Mouse (Mus musculus): ENCODE results near the gene Stk33. TPM values are rescaled to one million over a fixed set of nuclear protein-coding genes. Genes with fewer than 3 reads are reported as not detected.

Gene Stk33
- polyA plus RNA-seq, 1 experiment from 2014 or later = not detected

GRCm38 (mm10) chr7:109358435-109359187 is 80.3 kb downstream of the Stk33 start:
- POLR2A ChIA-PET = no interaction called here
- DNase-seq (ENCODE audit: low read depth, low spot score) = peak; percentile 15
- peak; percentile 92 for ATAC-seq
- peaks cover 8% of the 10 kb centered on the region for H3K27me3 ChIP-seq
- CTCF ChIA-PET = no interaction called here
- in situ Hi-C loops (cut with MboI; ENCODE audit: low pct_unique_long_range_greater_than_20kb) = no loop called here
- TF ChIP-seq CTCF (IDR thresholded peaks at IDR 0.05) = no peak

DNA sequence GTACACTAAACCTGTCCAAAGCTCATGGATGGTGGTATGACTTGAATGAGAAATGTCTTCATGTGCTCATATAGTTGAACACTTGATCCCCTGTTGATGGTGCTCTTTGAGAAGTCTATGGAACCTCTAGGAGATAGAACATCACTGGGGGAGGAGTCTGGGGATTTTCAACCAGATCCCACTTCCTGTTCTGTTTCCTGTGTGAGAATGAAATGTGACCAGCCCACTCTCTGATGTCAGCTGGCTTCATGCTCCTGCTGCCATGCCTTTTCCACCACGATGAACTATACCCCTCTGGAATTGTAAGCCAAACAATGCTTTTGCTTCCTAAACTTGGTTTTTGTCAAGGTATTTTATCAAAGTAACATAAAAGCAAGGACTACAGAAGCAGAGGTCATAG is 81.0 kb downstream of the Stk33 start:
- no peak for TF ChIP-seq CTCF (IDR thresholded peaks at IDR 0.05)
- no peak for ATAC-seq
- POLR2A ChIA-PET = no interaction called here
- no peak for DNase-seq (ENCODE audit: low read depth, low spot score)
- H3K27me3 ChIP-seq = peaks cover 5% of the 10 kb centered on the region
- CTCF ChIA-PET = no interaction called here
- in situ Hi-C loops (cut with MboI; ENCODE audit: low pct_unique_long_range_greater_than_20kb) = no loop called here

DNA sequence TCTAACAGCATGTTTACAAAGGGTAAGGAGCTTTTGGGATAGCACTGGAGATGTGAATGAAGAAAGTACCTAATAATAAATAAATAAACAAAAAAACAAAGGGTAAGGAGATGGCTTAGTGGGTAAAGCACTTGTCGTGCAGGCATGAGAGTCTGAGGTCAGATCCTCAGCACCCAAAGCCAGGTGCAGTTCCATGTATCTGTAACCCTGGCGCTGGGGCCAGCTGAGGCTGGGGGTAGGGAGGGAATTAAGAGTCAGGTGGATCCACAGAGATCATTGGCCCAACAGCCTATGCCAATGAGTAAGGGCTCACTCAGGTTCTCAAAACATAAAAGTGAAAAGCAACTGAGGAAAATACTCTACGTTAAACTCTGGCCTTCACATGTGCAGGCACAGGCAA is 91.6 kb downstream of the Stk33 start:
- TF ChIP-seq CTCF (IDR thresholded peaks at IDR 0.05) = no peak
- no peak for DNase-seq (ENCODE audit: low read depth, low spot score)
- POLR2A ChIA-PET = no interaction called here
- no peak for ATAC-seq
- in situ Hi-C loops (cut with MboI; ENCODE audit: low pct_unique_long_range_greater_than_20kb) = no loop called here
- H3K27me3 ChIP-seq = no peaks in the 10 kb centered on the region
- CTCF ChIA-PET = no interaction called here

DNA sequence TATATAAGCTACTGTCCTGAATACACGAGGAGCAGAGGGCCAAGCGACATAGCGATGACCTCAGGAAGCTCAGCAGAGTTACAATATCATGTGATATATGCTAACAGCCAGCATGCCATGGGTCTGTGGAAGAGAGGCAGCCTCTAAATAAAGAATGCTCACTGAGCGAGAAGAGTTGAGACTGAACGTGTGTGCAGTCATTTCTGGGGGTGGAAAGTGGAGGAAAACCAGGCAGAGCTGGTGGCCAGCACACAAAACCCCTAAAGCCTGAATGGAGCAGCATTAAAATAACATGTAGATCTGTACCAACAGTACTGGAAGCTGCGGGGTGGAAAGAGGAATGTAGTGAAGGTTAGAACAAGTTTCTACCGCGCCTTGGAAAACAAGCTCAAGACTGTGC is 107.2 kb downstream of the Stk33 start:
- ChIA-PET POLR2A (no interaction called here), CTCF (interaction anchor here (1.2 kb wide), 1 partner anchor 9 kb away, joined by 3 read pairs; no protein-coding TSS in a partner anchor)
- TF ChIP-seq CTCF (IDR thresholded peaks at IDR 0.05) = no peak
- peaks cover 8% of the 10 kb centered on the region for H3K27me3 ChIP-seq
- in situ Hi-C loops (cut with MboI; ENCODE audit: low pct_unique_long_range_greater_than_20kb) = no loop called here
- ATAC-seq = no peak
- DNase-seq (ENCODE audit: low read depth, low spot score) = no peak

DNA sequence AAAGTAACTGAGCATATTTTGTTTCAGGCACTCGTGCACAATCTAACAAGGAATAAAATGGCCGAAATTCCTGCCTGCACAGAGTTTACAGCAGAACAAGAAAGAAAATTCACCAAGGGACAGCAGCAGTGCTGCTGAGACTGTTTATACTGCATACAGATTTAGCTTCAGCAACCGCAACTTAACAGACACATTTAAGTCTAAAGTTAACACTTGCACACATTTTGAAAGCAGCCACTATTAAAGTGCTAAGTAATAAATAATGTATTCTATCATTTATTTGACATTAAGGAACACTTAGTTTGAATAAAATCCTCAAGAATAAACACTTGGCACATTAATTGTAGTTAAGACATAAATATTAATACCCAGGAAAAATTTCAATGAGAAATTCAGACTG is 110.1 kb downstream of the Stk33 start:
- CTCF ChIA-PET = no interaction called here
- DNase-seq (ENCODE audit: low read depth, low spot score) (no peak), ATAC-seq (no peak)
- POLR2A ChIA-PET = no interaction called here
- H3K27me3 ChIP-seq = no peaks in the 10 kb centered on the region
- no peak for TF ChIP-seq CTCF (IDR thresholded peaks at IDR 0.05)
- in situ Hi-C loops (cut with MboI; ENCODE audit: low pct_unique_long_range_greater_than_20kb) = no loop called here

- in situ Hi-C loops (cut with MboI; ENCODE audit: low pct_unique_long_range_greater_than_20kb) = no loop called here
- no peak for DNase-seq (ENCODE audit: low read depth, low spot score)
- ChIA-PET CTCF (no interaction called here), POLR2A (no interaction called here)
- no peak for TF ChIP-seq CTCF (IDR thresholded peaks at IDR 0.05)
- H3K27me3 ChIP-seq = no peaks in the 10 kb centered on the region
- no peak for ATAC-seq
Observed at GRCm38 (mm10) chr7:109326813-109327212, 112.1 kb downstream of the Stk33 start.

- DNase-seq (ENCODE audit: low read depth, low spot score) (no peak), ATAC-seq (no peak)
- no peak for TF ChIP-seq CTCF (IDR thresholded peaks at IDR 0.05)
- H3K27me3 ChIP-seq = peaks cover 3% of the 10 kb centered on the region
- POLR2A ChIA-PET = no interaction called here
- in situ Hi-C loops (cut with MboI; ENCODE audit: low pct_unique_long_range_greater_than_20kb) = no loop called here
- CTCF ChIA-PET = no interaction called here
Observed at GRCm38 (mm10) chr7:109325731-109326130, 113.2 kb downstream of the Stk33 start.

DNA sequence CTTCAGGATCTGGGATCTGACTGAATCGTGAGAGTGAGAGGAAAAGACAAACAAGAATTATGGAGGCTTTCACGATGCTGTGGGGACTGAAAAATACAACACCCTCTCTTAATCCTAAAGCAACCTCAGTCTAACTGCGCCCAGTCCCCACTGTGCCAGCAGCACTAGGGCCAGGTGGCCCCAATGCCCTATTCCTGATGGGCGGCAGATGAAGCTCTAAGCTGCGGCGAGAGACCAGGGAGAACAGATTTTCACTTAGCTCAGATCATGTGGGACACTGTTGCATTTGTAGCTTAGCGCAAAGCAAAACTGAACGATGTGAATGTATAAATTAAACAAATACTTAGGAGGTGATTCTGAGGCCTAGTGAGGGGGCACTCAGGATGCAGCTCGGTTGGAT is 113.7 kb downstream of the Stk33 start:
- TF ChIP-seq CTCF (IDR thresholded peaks at IDR 0.05) = no peak
- ATAC-seq = no peak
- no peak for DNase-seq (ENCODE audit: low read depth, low spot score)
- peaks cover 7% of the 10 kb centered on the region for H3K27me3 ChIP-seq
- ChIA-PET POLR2A (no interaction called here), CTCF (no interaction called here)
- in situ Hi-C loops (cut with MboI; ENCODE audit: low pct_unique_long_range_greater_than_20kb) = no loop called here

DNA sequence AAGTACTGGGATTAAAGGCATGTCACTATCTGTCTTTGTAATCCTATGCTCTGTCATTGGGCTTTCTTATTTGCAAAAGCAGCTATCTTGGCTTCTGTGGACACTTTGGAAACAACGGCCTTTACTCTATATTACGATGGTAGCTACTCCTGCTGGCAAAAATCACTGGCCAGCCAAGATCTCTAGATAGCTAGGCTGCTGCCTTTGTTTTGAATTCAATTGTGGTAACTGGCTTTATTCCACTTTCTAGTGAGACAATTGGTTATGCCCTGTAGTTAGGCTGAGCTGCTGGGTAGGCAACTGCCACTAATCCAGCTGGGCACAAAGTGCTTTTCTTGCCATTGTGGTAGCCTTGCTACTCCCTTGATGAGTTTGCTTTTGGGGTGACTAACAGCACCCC is 129.4 kb downstream of the Stk33 start:
- in situ Hi-C loops (cut with MboI; ENCODE audit: low pct_unique_long_range_greater_than_20kb) = no loop called here
- TF ChIP-seq CTCF (IDR thresholded peaks at IDR 0.05) = no peak
- peaks cover 5% of the 10 kb centered on the region for H3K27me3 ChIP-seq
- ATAC-seq (no peak), DNase-seq (ENCODE audit: low read depth, low spot score) (no peak)
- POLR2A ChIA-PET = no interaction called here
- CTCF ChIA-PET = no interaction called here

GRCm38 (mm10) chr7:109295807-109296206 is 143.1 kb downstream of the Stk33 start:
- peaks cover 2% of the 10 kb centered on the region for H3K27me3 ChIP-seq
- TF ChIP-seq CTCF (IDR thresholded peaks at IDR 0.05) = no peak
- ATAC-seq = no peak
- DNase-seq (ENCODE audit: low read depth, low spot score) = no peak
- POLR2A ChIA-PET = no interaction called here
- in situ Hi-C loops (cut with MboI; ENCODE audit: low pct_unique_long_range_greater_than_20kb) = no loop called here
- CTCF ChIA-PET = no interaction called here

DNA sequence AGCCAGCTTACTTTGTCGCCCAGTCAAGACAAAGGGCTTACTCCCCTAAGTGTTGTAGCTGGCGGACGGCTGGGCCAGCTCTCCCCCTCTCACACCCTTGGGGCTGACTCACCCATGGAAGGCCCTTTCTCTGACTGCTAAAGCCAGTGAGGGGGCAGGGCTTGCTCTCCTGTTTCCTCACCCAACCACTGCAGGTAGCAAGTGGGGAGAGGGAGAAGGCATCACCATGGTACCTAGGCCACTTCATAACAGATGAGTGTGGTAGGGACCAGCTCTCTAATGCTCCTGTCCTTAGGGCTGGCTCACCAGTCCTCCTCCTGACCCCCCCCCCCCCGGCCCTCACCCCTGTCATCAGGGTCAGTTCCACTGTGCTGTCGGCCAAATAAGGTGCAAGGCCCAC is 143.5 kb downstream of the Stk33 start:
- TF ChIP-seq CTCF (IDR thresholded peaks at IDR 0.05) = no peak
- ATAC-seq (no peak), DNase-seq (ENCODE audit: low read depth, low spot score) (no peak)
- in situ Hi-C loops (cut with MboI; ENCODE audit: low pct_unique_long_range_greater_than_20kb) = no loop called here
- ChIA-PET CTCF (no interaction called here), POLR2A (no interaction called here)
- H3K27me3 ChIP-seq = peaks cover 2% of the 10 kb centered on the region

DNA sequence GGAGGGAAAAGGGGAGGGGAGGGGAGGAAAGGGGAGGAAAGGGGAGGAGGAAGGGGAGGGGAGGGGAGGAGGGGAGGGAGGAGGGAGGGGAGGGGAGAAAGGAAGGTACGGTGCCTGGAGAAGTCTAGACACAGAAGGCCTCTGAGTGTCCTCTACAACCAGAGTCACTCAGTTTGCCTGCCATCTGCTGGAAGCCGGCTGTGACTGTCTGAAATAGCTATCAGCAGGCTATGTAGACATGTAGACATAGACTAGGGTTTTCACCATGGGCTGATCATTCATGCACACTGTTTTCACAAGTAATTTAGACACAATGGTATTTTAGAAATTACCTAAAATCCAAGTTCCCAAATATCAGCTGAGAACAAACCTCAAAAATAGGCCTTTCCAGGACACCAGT is 148.4 kb downstream of the Stk33 start:
- no peak for TF ChIP-seq CTCF (IDR thresholded peaks at IDR 0.05)
- in situ Hi-C loops (cut with MboI; ENCODE audit: low pct_unique_long_range_greater_than_20kb) = no loop called here
- POLR2A ChIA-PET = no interaction called here

More for the DNA sequence above, 148.4 kb downstream of the Stk33 start:
- H3K27me3 ChIP-seq = no peaks in the 10 kb centered on the region
- ATAC-seq (no peak), DNase-seq (ENCODE audit: low read depth, low spot score) (no peak)
- CTCF ChIA-PET = no interaction called here
